Comparison of ENCODE assay signal across 18 mouse cellular contexts in genomic region chr2:44664049-44664448, GRCm38 (mm10).
"Had no signal": no experiment of that assay in that cellular context is flagged by ENCODE, and none has a peak within 500 bp of the region (broad histone marks: within the 10 kb centered on the region; RNA-seq: fewer than 3 reads in every experiment).

No protein-coding gene starts in this region.

- H3K36me3 ChIP-seq: limb, embryonic 12.5 days; liver, embryonic 13.5 days; lung, embryonic 15.5 days; midbrain, embryonic 12.5 days; neural tube, embryonic 13.5 days had no signal

- ATAC-seq: intestine, postnatal 0 days; liver, postnatal 0 days; midbrain, embryonic 16.5 days had no signal

- H3K4me2 ChIP-seq: limb, embryonic 12.5 days; liver, embryonic 13.5 days; lung, embryonic 15.5 days; midbrain, embryonic 12.5 days; neural tube, embryonic 13.5 days had no signal

- H3K9me3 ChIP-seq: limb, embryonic 12.5 days; liver, embryonic 13.5 days; lung, embryonic 15.5 days; midbrain, embryonic 12.5 days; neural tube, embryonic 13.5 days had no signal

- H3K27me3 ChIP-seq: limb, embryonic 12.5 days; liver, embryonic 13.5 days; lung, embryonic 15.5 days; midbrain, embryonic 12.5 days; neural tube, embryonic 13.5 days had no signal

- H3K9ac ChIP-seq: limb, embryonic 12.5 days; liver, embryonic 13.5 days; liver, postnatal 0 days; lung, embryonic 15.5 days; midbrain, embryonic 12.5 days; neural tube, embryonic 13.5 days had no signal

- H3K4me1 ChIP-seq: liver, embryonic 13.5 days; lung, embryonic 15.5 days; midbrain, embryonic 12.5 days; neural tube, embryonic 13.5 days had no signal

- H3K27ac ChIP-seq: left cerebral cortex, adult 2 months; limb, embryonic 12.5 days; liver, embryonic 13.5 days; lung, embryonic 15.5 days; macrophage; midbrain, embryonic 12.5 days; neural tube, embryonic 13.5 days; stomach, postnatal 0 days had no signal

- H3K4me3 ChIP-seq: left cerebral cortex, adult 2 months; limb, embryonic 12.5 days; liver, embryonic 13.5 days; lung, embryonic 15.5 days; midbrain, embryonic 12.5 days; neural tube, embryonic 13.5 days had no signal

- DNase-seq: kidney, adult 8-10 months; kidney, postnatal 25 days; liver; liver, embryonic 13.5 days; liver, postnatal 0 days; lung, postnatal 14 days; retina, postnatal 1 day; thymus, adult 18-20 months; thymus, postnatal 14 days had no signal
